Mouse (Mus musculus) CH12.LX (cell line): ENCODE results near the gene Eif5b.

Experiments used
- JUN ChIP-seq: IDR thresholded peaks from 2 replicates; pipeline ENCODE4 v1.6.1; 2011; ENCODE audit warnings: low read depth, mild to moderate bottlenecking, low read length, improper control_type of control experiment, moderate library complexity; ENCODE audit not compliant: insufficient read depth
- POLR2A ChIP-seq: IDR thresholded peaks from 2 replicates; pipeline ENCODE4 v1.6.1; 2011; ENCODE audit warnings: low read depth, mild to moderate bottlenecking, improper control_type of control experiment, low read length

GRCm38 (mm10) chr1:38006741-38007140 lies 8.9 kb downstream of the Eif5b start:
- TF ChIP-seq JUN (no peak), POLR2A (no peak)
